Comparison of ENCODE assay signal across 32 mouse cellular contexts in genomic region chr7:141058601-141059341, GRCm38 (mm10). TPM values are rescaled to one million over a fixed set of nuclear protein-coding genes. Genes with fewer than 3 reads are reported as not detected.
DNase-seq lines count a peak whose midpoint lies in the region; ATAC-seq lines count a peak whose summit lies in the region.
"Had no signal": no experiment of that assay in that cellular context is flagged by ENCODE, and none has a peak within 500 bp of the region (broad histone marks: within the 10 kb centered on the region; RNA-seq: fewer than 3 reads in every experiment).

No protein-coding gene starts in this region.

- peak; percentile 77 for DNase-seq in thymus, postnatal 0 days (ENCODE audit: low spot score)
- DNase-seq in thymus, adult 18-20 months, result no peak
- peak; percentile 78 for DNase-seq in NIH3T3 (ENCODE audit: low read depth)
- DNase-seq in urinary bladder, postnatal 14 days (ENCODE audit: low spot score), result no peak
- DNase-seq in kidney, adult 11 months, result no peak
- DNase-seq in thymus, postnatal 4 days, result no peak
- DNase-seq in adrenal gland, postnatal 14 days, result no peak
- DNase-seq: adrenal gland, postnatal 25 days; cerebellum, postnatal 14 days; gastrocnemius, postnatal 25 days; heart, adult 2 months; kidney, adult 8-10 months; kidney, postnatal 10 days; liver; lung, postnatal 36 days; midbrain, embryonic 14.5 days had no signal

- peak; percentile 70 for ATAC-seq in inflammation-experienced regulatory T-cells, adult 6 months

RNA-seq across cellular contexts. Expression of gene B4galnt4, which starts 2.1 kb away (rescaled TPM):
- polyA plus RNA-seq in thymus, postnatal 0 days (2015; fragmentation: Nextera tagmentation; extraction: Ambion mirVana), result 2.0 and 2.5 TPM in 2 replicates
- polyA plus RNA-seq in inflammation-experienced regulatory T-cells, adult 6 months (2017; shearing (Covaris generic)), result 10 to 100 TPM; 11.1 to 13.1 (median 12.5) TPM
- 1.4 and 2.7 TPM in 2 replicates for total RNA-seq in adrenal gland, postnatal 14 days (2021)
- total RNA-seq: G1E; gastrocnemius, postnatal 25 days had no signal
- polyA plus RNA-seq: G1E had no signal

RNA-seq across cellular contexts. Expression of gene Pkp3, which starts 19.2 kb away (rescaled TPM):
- 45.1 and 47.8 TPM in 2 replicates for polyA plus RNA-seq in thymus, postnatal 0 days (2015; fragmentation: Nextera tagmentation; extraction: Ambion mirVana)
- polyA plus RNA-seq in inflammation-experienced regulatory T-cells, adult 6 months (2017; shearing (Covaris generic)), result 100 to 1,000 TPM; 413 to 487 (median 426) TPM
- 0.96 and 3.5 TPM in 2 replicates for total RNA-seq in adrenal gland, postnatal 14 days (2021)
- total RNA-seq: G1E; layer of hippocampus, postnatal 10 days had no signal
- polyA plus RNA-seq: G1E; midbrain, embryonic 14.5 days had no signal

RNA-seq across cellular contexts. Expression of gene Gm17387, which starts 29.8 kb away (rescaled TPM):
- polyA plus RNA-seq in thymus, postnatal 0 days (2015; fragmentation: Nextera tagmentation; extraction: Ambion mirVana), result not detected in 2 replicates
- polyA plus RNA-seq in inflammation-experienced regulatory T-cells, adult 6 months (2017; shearing (Covaris generic)), result not detected
- not detected in 2 replicates for total RNA-seq in adrenal gland, postnatal 14 days (2021)
- total RNA-seq: adrenal gland, postnatal 25 days; G1E; gastrocnemius, postnatal 25 days; heart, adult 2 months; heart, postnatal 25 days; layer of hippocampus, postnatal 10 days; left cerebral cortex, adult 8-10 months had no signal
- polyA plus RNA-seq: C2C12; embryonic facial prominence, embryonic 13.5 days; erythroblast, embryonic 14.5 days; forebrain, embryonic 12.5 days; G1E; heart, adult 2 months; heart, embryonic 13.5 days; hindbrain, embryonic 12.5 days; limb, embryonic 10.5 days; liver, embryonic 15.5 days; lung, embryonic 15.5 days; midbrain, embryonic 14.5 days; myocyte; neural tube, embryonic 15.5 days had no signal

RNA-seq across cellular contexts. Expression of gene Ifitm6, which starts 41.0 kb away (rescaled TPM):
- polyA plus RNA-seq in thymus, postnatal 0 days (2015; fragmentation: Nextera tagmentation; extraction: Ambion mirVana), result 0.73 and 0.95 TPM in 2 replicates
- under 1 TPM in 1 of 3 experiments, not detected in 2; 0.94 TPM for polyA plus RNA-seq in inflammation-experienced regulatory T-cells, adult 6 months (2017; shearing (Covaris generic))
- total RNA-seq in adrenal gland, postnatal 14 days (2021), result 0.89 and 1.4 TPM in 2 replicates
- total RNA-seq: adrenal gland, postnatal 25 days; G1E; gastrocnemius, postnatal 25 days; layer of hippocampus, postnatal 10 days had no signal
- polyA plus RNA-seq: erythroblast, embryonic 14.5 days; forebrain, embryonic 12.5 days; G1E; hindbrain, embryonic 12.5 days; limb, embryonic 10.5 days had no signal

RNA-seq across cellular contexts. Expression of gene Sigirr, which starts 41.6 kb away (rescaled TPM):
- polyA plus RNA-seq in thymus, postnatal 0 days (2015; fragmentation: Nextera tagmentation; extraction: Ambion mirVana), result 45.9 and 51.9 TPM in 2 replicates
- 100 to 1,000 TPM; 149 to 208 (median 206) TPM for polyA plus RNA-seq in inflammation-experienced regulatory T-cells, adult 6 months (2017; shearing (Covaris generic))
- 7.5 and 10.0 TPM in 2 replicates for total RNA-seq in adrenal gland, postnatal 14 days (2021)

Comparison
In these comparisons a context has a peak if more than half of its experiments do, and no peak if none do; other contexts are left out.
1. DNase-seq: peak in thymus, postnatal 0 days (single experiment) and NIH3T3 (single experiment); none in thymus, adult 18-20 months (0 of 2), urinary bladder, postnatal 14 days (single experiment), kidney, adult 11 months (single experiment), thymus, postnatal 4 days (single experiment) and adrenal gland, postnatal 14 days (single experiment).